In the genomic region with DNA sequence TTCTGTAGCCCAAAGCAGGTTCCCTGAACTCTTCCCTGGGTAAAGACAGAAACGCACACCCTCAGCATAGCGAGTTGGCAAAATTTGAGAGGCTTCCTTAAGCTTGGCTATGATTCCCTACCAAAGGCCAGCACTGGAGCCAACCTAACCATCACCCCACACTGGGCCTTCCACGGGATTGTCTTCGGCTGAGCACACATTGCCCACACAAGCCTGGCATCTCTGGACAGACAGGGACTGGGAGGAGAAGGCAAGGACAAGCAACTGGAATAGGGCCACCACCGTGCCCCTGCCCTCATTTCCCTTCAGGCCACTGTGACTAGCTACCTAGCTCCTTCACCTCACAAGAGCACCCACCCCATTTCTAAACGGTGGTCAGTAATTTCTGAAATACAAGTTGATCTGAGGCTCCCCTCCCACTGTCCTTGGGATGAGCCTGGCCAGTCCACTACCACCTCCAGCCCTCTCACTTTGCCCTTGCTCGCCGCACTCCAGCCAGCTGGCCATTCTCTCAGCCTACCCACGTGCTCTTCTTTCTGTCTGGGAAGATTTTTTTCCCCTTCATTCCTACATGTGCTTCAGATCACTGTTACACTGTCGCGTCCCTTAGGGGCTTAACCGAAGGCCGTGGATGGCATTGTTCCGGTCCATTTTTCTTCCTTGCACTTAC, we compare ENCODE assay signal across 8 mouse cellular contexts. TPM values are rescaled to one million over a fixed set of nuclear protein-coding genes. Genes with fewer than 3 reads are reported as not detected.
DNase-seq lines count a peak whose midpoint lies in the region; ATAC-seq lines count a peak whose summit lies in the region.

A gene (minus strand): TSS at position 57 of the 670 bp plus-strand sequence.

- no peaks in the 10 kb centered on the region for H3K36me3 ChIP-seq in erythroblast, embryonic 14.5 days (ENCODE audit: control insufficient read depth)
- H3K36me3 ChIP-seq in intestine, embryonic 14.5 days (ENCODE audit: control insufficient read depth, insufficient read depth, low read length), result no peaks in the 10 kb centered on the region
- H3K36me3 ChIP-seq in midbrain, embryonic 11.5 days (ENCODE audit: control insufficient read depth, insufficient read depth, low read length), result no peaks in the 10 kb centered on the region

- no peaks in the 10 kb centered on the region for H3K9me3 ChIP-seq in erythroblast, embryonic 14.5 days (ENCODE audit: control insufficient read depth, low read length)
- peaks cover 5% of the 10 kb centered on the region; the same call in 1 of the 2 replicates for H3K9me3 ChIP-seq in intestine, embryonic 14.5 days (ENCODE audit: control insufficient read depth, low read length)
- no peaks in the 10 kb centered on the region; the same call in 1 of the 2 replicates for H3K9me3 ChIP-seq in midbrain, embryonic 11.5 days (ENCODE audit: control insufficient read depth, low read length)

- peaks cover 82% of the 10 kb centered on the region for H3K27me3 ChIP-seq in erythroblast, embryonic 14.5 days (ENCODE audit: control insufficient read depth)
- H3K27me3 ChIP-seq in intestine, embryonic 14.5 days (replicated peaks; ENCODE audit: control insufficient read depth, insufficient read depth, low read length), result peaks cover 30% of the 10 kb centered on the region
- H3K27me3 ChIP-seq in midbrain, embryonic 11.5 days (ENCODE audit: control insufficient read depth, insufficient read depth, low read length), result 0 out of 2 replicates have a peak, but pooled peaks cover 5% of the 10 kb centered on the region

- H3K4me1 ChIP-seq in erythroblast, embryonic 14.5 days (ENCODE audit: control insufficient read depth), result peaks cover 3% of the 10 kb centered on the region
- no peaks in the 10 kb centered on the region for H3K4me1 ChIP-seq in brown adipose tissue, adult 24 weeks (ENCODE audit: control insufficient read depth, insufficient read depth, insufficient read length, low read length)
- H3K4me1 ChIP-seq in intestine, embryonic 14.5 days (replicated peaks; ENCODE audit: control insufficient read depth, insufficient read depth, low read length), result peaks cover 7% of the 10 kb centered on the region; the same call in 1 of the 2 replicates
- H3K4me1 ChIP-seq in midbrain, embryonic 11.5 days (ENCODE audit: control insufficient read depth, insufficient read depth, low read length), result peaks cover 3% of the 10 kb centered on the region; the same call in 1 of the 2 replicates

- peak within 1 kb of the TSS; percentile 57 for H3K4me3 ChIP-seq in erythroblast, embryonic 14.5 days (replicated peaks)
- peak within 1 kb of the TSS; percentile 60 for H3K4me3 ChIP-seq in brown adipose tissue, adult 24 weeks (ENCODE audit: insufficient read depth, low read depth, low read length)
- H3K4me3 ChIP-seq in intestine, embryonic 14.5 days (ENCODE audit: low read depth, low read length), result peak within 1 kb of the TSS; percentile 41
- peak within 1 kb of the TSS; percentile 68 for H3K4me3 ChIP-seq in midbrain, embryonic 11.5 days (ENCODE audit: low read depth, low read length)

- WGBS in intestine, embryonic 14.5 days, result 73% methylated on average over 14 of the region's 14 CpGs
- 75% methylated on average over 14 of the region's 14 CpGs for WGBS in midbrain, embryonic 11.5 days

- no peak within 1 kb of the TSS for H3K27ac ChIP-seq in brown adipose tissue, adult 24 weeks (replicated peaks; ENCODE audit: low read depth, low read length)
- H3K27ac ChIP-seq in intestine, embryonic 14.5 days (ENCODE audit: low read depth), result no peak within 1 kb of the TSS
- no peak within 1 kb of the TSS for H3K27ac ChIP-seq in midbrain, embryonic 11.5 days (ENCODE audit: low read depth, low read length)

- peak within 1 kb of the TSS; percentile 88 for H3K4me2 ChIP-seq in intestine, embryonic 14.5 days (ENCODE audit: low read length)
- H3K4me2 ChIP-seq in midbrain, embryonic 11.5 days, result peak within 1 kb of the TSS; percentile 87

- DNase-seq in gastrocnemius, postnatal 25 days, result peak; percentile 22
- no peak for DNase-seq in intestine, embryonic 14.5 days (ENCODE audit: low spot score)
- peak; percentile 85 for DNase-seq in midbrain, embryonic 11.5 days (ENCODE audit: low spot score, missing footprints)
- no peak for DNase-seq in ovary, postnatal 10 days (ENCODE audit: low spot score)

- H3K9ac ChIP-seq in intestine, embryonic 14.5 days (ENCODE audit: low read length), result peak within 1 kb of the TSS; percentile 55
- H3K9ac ChIP-seq in midbrain, embryonic 11.5 days (ENCODE audit: low read length), result peak within 1 kb of the TSS; percentile 80

- no peak for ATAC-seq in erythroblast, adult 5-6 weeks (replicated peaks; ENCODE audit: low FRiP score, poor library complexity, severe bottlenecking)
- no peak for ATAC-seq in intestine, embryonic 14.5 days (replicated peaks; ENCODE audit: low FRiP score, low TSS enrichment, low read depth)
- 0 out of 2 replicates have a peak, but pooled peaks have one; percentile 3 for ATAC-seq in midbrain, embryonic 11.5 days (ENCODE audit: low FRiP score)
- no peak for ATAC-seq in megakaryocyte-erythroid progenitor cell, adult 5-6 weeks (replicated peaks; ENCODE audit: low FRiP score, low TSS enrichment, poor library complexity, severe bottlenecking)

RNA-seq across cellular contexts. Expression of the gene that starts here (rescaled TPM):
- 0.05 and 0.19 TPM in 2 replicates for polyA plus RNA-seq in erythroblast, embryonic 14.5 days (2012)
- total RNA-seq in erythroblast, adult 5-6 weeks (2015; ENCODE audit: low replicate concordance), result not detected in 2 replicates
- total RNA-seq in erythroblast, adult 5-6 weeks (2017; ENCODE audit: low replicate concordance), result 0.56 TPM in 1 of 2 replicates, not detected in the other
- polyA plus RNA-seq in brown adipose tissue, adult 24 weeks (2012; ENCODE audit: insufficient read depth, insufficient read length, missing spikeins), result 1.0 and 1.1 TPM in 2 replicates
- total RNA-seq in gastrocnemius, postnatal 25 days (2021), result 10 to 100 TPM; 38.5 to 70.4 TPM
- polyA plus RNA-seq in intestine, embryonic 14.5 days (2014; fragmentation: Nextera tagmentation; extraction: Ambion mirVana), result 21.7 and 33.8 TPM in 2 replicates
- polyA plus RNA-seq in midbrain, embryonic 11.5 days (2014; fragmentation: Nextera tagmentation; extraction: Ambion mirVana), result 19.6 and 22.4 TPM in 2 replicates
- total RNA-seq in megakaryocyte-erythroid progenitor cell, adult 5-6 weeks (2014; fragmentation: Nextera tagmentation), result 0.33 and 3.3 TPM in 2 replicates
- total RNA-seq in megakaryocyte-erythroid progenitor cell, adult 5-6 weeks (2017), result 1.4 and 3.4 TPM in 2 replicates

Comparison
In these comparisons a context has a peak if more than half of its experiments do, and no peak if none do; other contexts are left out.
1. RNA of the gene that starts here (total RNA-seq): 38.5 to 70.4 TPM in gastrocnemius, postnatal 25 days; 0.33 to 3.4 TPM in megakaryocyte-erythroid progenitor cell, adult 5-6 weeks and 0.56 TPM in erythroblast, adult 5-6 weeks; every median in the first group is over 4 times any median in the second.
2. DNase-seq: peak in gastrocnemius, postnatal 25 days (single experiment) and midbrain, embryonic 11.5 days (single experiment); none in intestine, embryonic 14.5 days (single experiment) and ovary, postnatal 10 days (single experiment).
3. Peak in every context shown above with its lines, with median percentiles within 50 percentile points of each other: H3K4me3 ChIP-seq.